Mouse (Mus musculus) neural tube, embryonic 15.5 days (tissue): ENCODE data around the gene Ralgps2. TPM values are rescaled to one million over a fixed set of nuclear protein-coding genes. Genes with fewer than 3 reads are reported as not detected.

ENCODE experiments used
- ATAC-seq: fragments of 200-750 bp; cut with Nextera tagmentation; 2 replicates; pipeline ENCODE4 v1.8.0; 2017; ENCODE audit warnings: mild to moderate bottlenecking, moderate TSS enrichment, moderate library complexity; ENCODE audit not compliant: low FRiP score
- H3K27ac ChIP-seq: fragments of 300-500 bp; sonication (generic); replicated peaks from 2 replicates; pipeline ENCODE4 v1.5.1; 2015; ENCODE audit warnings: mild to moderate bottlenecking, inconsistent platforms
- H3K27me3 ChIP-seq: fragments of 300-500 bp; sonication (generic); replicated peaks from 2 replicates; pipeline ENCODE4 v1.6.1; 2015; ENCODE audit warnings: inconsistent platforms
- H3K36me3 ChIP-seq: fragments of 300-500 bp; sonication (generic); 2 replicates; pipeline ENCODE4 v1.6.1; 2015; ENCODE audit warnings: inconsistent platforms
- H3K4me1 ChIP-seq: fragments of 300-500 bp; sonication (generic); 2 replicates; pipeline ENCODE4 v1.6.1; 2015; ENCODE audit warnings: inconsistent platforms
- H3K4me2 ChIP-seq: fragments of 300-500 bp; sonication (generic); 2 replicates; pipeline ENCODE4 v1.6.1; 2015; ENCODE audit warnings: inconsistent platforms, mild to moderate bottlenecking, moderate library complexity
- H3K4me3 ChIP-seq: fragments of 300-500 bp; sonication (generic); replicated peaks from 2 replicates; pipeline ENCODE4 v1.5.1; 2015; ENCODE audit warnings: mild to moderate bottlenecking, inconsistent platforms
- H3K9ac ChIP-seq: fragments of 300-500 bp; sonication (generic); replicated peaks from 2 replicates; pipeline ENCODE4 v1.6.1; 2015; ENCODE audit warnings: mild to moderate bottlenecking, inconsistent platforms
- H3K9me3 ChIP-seq: fragments of 300-500 bp; sonication (generic); replicated peaks from 2 replicates; pipeline ENCODE4 v1.6.1; 2016; ENCODE audit warnings: inconsistent platforms
- WGBS: fragments of 180-500 bp; shearing (Covaris S2); methylation state at CpG from one replicate; pipeline ENCODE4 v1.1.7; 2015; ENCODE audit warnings: mixed read lengths; 5-methylcytosine and 5-hydroxymethylcytosine counted together
- polyA plus RNA-seq: library from polyadenylated mRNA; unstranded; fragments of >200 nt; fragmentation: Nextera tagmentation; extraction: Ambion mirVana; gene quantifications from 2 replicates; pipeline ENCODE4 v1.2.1, GENCODE M21; 2015

Gene Ralgps2
- polyA plus RNA-seq: 77.6 and 88.0 TPM in 2 replicates

DNA sequence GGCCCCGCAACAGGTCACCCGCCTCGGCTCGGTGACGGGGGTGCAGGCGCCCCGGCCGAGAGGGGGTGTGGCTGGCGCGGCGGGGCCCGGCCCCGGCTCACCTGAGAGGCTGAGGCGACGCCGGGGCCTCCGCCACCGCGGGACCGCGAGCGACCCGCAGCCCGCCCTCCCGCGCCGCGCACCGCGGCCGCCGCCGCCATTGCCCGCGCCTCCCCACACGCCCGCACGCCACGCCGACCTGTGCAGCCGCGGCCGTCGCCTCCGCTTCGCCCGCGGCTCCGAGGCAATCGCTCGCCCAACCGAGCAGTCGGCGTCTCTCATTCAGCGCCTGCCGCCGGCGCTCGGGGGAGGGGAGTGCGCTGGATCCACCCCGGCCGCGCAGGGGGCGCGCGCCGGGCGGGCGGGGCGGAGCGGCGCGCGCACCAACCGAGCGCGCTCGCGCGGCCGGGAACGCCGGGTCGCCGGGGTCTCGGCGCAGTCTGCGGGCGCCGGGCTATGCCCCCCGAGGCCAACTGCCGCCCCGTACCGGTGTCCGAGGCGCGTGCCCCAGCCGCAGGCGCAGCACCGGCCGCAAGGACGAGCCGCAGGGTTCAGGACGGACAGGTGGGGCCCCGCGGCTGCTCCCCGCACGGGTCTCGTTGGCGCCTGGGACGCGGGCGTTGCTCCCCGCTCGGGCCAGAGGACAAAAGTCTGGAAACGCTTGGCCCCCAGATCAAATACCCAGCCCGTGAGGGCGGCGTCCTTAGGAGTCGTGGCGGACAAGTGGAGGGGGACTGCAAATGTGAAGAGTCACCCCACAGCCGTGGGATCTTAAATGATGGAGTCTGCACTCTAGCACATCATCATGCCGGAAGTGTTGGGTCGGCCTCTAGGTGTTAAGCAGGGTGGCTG lies at the start of gene Ralgps2:
Ralgps2 (minus strand) TSS at position 376 of the 891 bp plus-strand sequence.
- ATAC-seq: peak; percentile 90
- H3K4me3 ChIP-seq: peak within 1 kb of the TSS; percentile 97

GRCm38 (mm10) chr1:156987576-156987975 lies 48.1 kb upstream of the Ralgps2 start:
- Histone ChIP-seq H3K4me3 (no peak overlapping the region), H3K9ac (no peak overlapping the region), H3K27ac (no peak overlapping the region), H3K27me3 (no peaks in the 10 kb centered on the region), H3K9me3 (no peaks in the 10 kb centered on the region), H3K4me1 (peaks cover 27% of the 10 kb centered on the region), H3K4me2 (no peak overlapping the region), H3K36me3 (no peaks in the 10 kb centered on the region)
- no peak for ATAC-seq
- WGBS: 87% methylated on average over 3 of the region's 3 CpGs

More for the DNA sequence above, at the start of gene Ralgps2:
- WGBS: under 1% methylated on average over 87 of the region's 124 CpGs
- H3K27ac ChIP-seq: peak within 1 kb of the TSS; percentile 97
- no peaks in the 10 kb centered on the region for H3K36me3 ChIP-seq
- peaks cover 22% of the 10 kb centered on the region for H3K4me1 ChIP-seq
- H3K27me3 ChIP-seq: no peaks in the 10 kb centered on the region
- no peaks in the 10 kb centered on the region for H3K9me3 ChIP-seq
- peak within 1 kb of the TSS; percentile 74 for H3K4me2 ChIP-seq
- H3K9ac ChIP-seq: peak within 1 kb of the TSS; percentile 92

DNA sequence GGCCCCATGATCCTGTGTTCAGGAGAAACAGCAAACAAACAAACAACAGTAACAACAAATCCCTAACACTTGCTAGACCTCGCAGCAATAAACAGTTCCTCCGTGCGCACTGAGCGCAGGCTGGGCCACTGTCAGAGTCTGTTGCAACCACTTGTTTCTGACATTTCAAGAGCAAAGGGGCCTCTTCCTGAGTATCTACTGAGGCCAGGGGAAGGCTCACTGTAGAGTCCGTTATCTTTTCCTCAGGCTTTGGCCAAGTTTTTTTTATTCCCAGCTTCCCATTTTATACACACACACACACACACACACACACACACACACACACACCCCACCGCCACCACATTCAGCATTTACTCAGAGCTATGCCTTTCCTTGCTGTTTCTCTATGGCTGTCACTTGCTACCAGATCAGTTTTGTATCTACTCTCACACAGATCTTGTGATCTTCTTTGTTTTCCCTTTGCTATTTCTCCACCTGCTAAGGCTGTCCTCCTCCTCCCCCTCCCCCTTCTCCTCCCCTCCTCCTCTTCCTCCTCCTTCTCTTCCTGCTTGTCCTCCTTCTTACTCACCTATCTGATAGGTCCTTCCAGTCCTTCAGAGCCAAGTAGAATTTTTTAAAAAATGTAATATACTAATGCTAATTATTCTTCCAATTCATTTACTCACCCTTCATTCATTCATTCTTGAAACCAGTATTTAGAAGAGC lies 47.4 kb upstream of the Ralgps2 start:
- Histone ChIP-seq H3K27me3 (no peaks in the 10 kb centered on the region), H3K9ac (no peak overlapping the region), H3K27ac (no peak overlapping the region), H3K36me3 (no peaks in the 10 kb centered on the region), H3K4me1 (peaks cover 21% of the 10 kb centered on the region), H3K9me3 (no peaks in the 10 kb centered on the region), H3K4me2 (no peak overlapping the region), H3K4me3 (no peak overlapping the region)
- no peak for ATAC-seq
- 82% methylated on average over 6 of the region's 6 CpGs for WGBS

GRCm38 (mm10) chr1:156985657-156986640 lies 46.5 kb upstream of the Ralgps2 start:
- Histone ChIP-seq H3K9ac (no peak overlapping the region), H3K4me3 (no peak overlapping the region), H3K4me1 (peaks cover 21% of the 10 kb centered on the region), H3K27me3 (no peaks in the 10 kb centered on the region), H3K9me3 (no peaks in the 10 kb centered on the region), H3K36me3 (no peaks in the 10 kb centered on the region), H3K4me2 (no peak overlapping the region), H3K27ac (no peak overlapping the region)
- WGBS: 61% methylated on average over 6 of the region's 6 CpGs
- no peak for ATAC-seq

- WGBS: 70% methylated on average over 14 of the region's 14 CpGs
- Histone ChIP-seq H3K4me1 (0 out of 2 replicates have a peak, but pooled peaks cover 3% of the 10 kb centered on the region), H3K27ac (no peak overlapping the region), H3K4me3 (no peak overlapping the region), H3K4me2 (no peak overlapping the region), H3K9me3 (no peaks in the 10 kb centered on the region), H3K27me3 (no peaks in the 10 kb centered on the region), H3K9ac (no peak overlapping the region), H3K36me3 (no peaks in the 10 kb centered on the region)
- ATAC-seq: no peak
Observed at GRCm38 (mm10) chr1:156983009-156983870, 43.8 kb upstream of the Ralgps2 start.

DNA sequence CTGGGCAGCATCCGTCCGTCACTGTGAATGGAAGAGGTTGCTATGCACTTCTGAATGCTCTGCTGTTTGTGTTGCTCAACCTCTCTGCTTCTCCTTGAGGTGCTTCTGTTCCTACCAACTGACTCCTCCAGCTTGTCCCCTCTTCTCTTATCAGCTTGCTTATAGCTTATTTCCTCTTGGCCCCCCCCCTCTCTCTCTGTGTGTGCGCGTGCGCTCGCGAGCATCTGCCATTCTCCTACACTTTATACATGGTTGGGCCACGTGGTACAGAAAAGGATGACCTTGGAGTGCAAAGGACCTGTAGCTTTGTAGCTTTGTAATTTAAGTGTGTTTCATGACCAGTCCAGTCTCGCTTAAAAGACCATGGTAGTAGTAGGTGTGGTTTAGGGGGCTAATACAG lies 42.5 kb upstream of the Ralgps2 start:
- 0 out of 2 replicates have a peak, but pooled peaks have one; percentile 17 for ATAC-seq
- WGBS: 77% methylated on average over 9 of the region's 9 CpGs

GRCm38 (mm10) chr1:156979722-156980121 lies 40.3 kb upstream of the Ralgps2 start:
- 80% methylated on average over 4 of the region's 4 CpGs for WGBS
- 0 out of 2 replicates have a peak, but pooled peaks cover 3% of the 10 kb centered on the region for H3K4me1 ChIP-seq

More for the DNA sequence above, 42.5 kb upstream of the Ralgps2 start:
- H3K9ac ChIP-seq: no peak overlapping the region
- no peak overlapping the region for H3K4me2 ChIP-seq
- no peak overlapping the region for H3K27ac ChIP-seq
- no peaks in the 10 kb centered on the region for H3K27me3 ChIP-seq
- H3K9me3 ChIP-seq: no peaks in the 10 kb centered on the region
- H3K36me3 ChIP-seq: no peaks in the 10 kb centered on the region
- H3K4me1 ChIP-seq: 0 out of 2 replicates have a peak, but pooled peaks cover 3% of the 10 kb centered on the region
- no peak overlapping the region for H3K4me3 ChIP-seq

DNA sequence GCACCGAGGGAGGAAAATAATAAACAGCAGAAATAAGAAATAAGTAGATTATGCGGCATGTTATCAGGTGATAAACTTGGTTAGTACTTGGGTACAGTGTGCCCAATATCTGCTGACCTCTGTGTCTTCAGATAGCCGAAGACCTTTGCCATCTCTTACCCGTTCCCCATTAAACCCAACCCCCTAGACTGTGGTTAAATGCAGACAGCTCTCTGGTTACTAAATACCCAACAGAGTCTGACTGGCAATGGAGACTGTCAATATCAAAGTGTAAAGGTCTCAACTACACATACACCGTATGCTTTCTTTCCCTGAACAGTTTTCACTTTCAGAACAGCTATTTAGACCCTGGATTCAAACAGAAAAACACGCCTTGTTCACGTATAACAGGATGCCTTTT lies 39.2 kb upstream of the Ralgps2 start:
- H3K36me3 ChIP-seq: no peaks in the 10 kb centered on the region
- H3K27ac ChIP-seq: no peak overlapping the region
- no peak overlapping the region for H3K4me3 ChIP-seq
- 0 out of 2 replicates have a peak, but pooled peaks cover 3% of the 10 kb centered on the region for H3K4me1 ChIP-seq
- 91% methylated on average over 7 of the region's 7 CpGs for WGBS
- H3K27me3 ChIP-seq: no peaks in the 10 kb centered on the region
- no peak overlapping the region for H3K9ac ChIP-seq
- no peak for ATAC-seq
- H3K9me3 ChIP-seq: no peaks in the 10 kb centered on the region
- H3K4me2 ChIP-seq: no peak overlapping the region

More at GRCm38 (mm10) chr1:156979722-156980121, 40.3 kb upstream of the Ralgps2 start:
- Histone ChIP-seq H3K9me3 (no peaks in the 10 kb centered on the region), H3K4me3 (no peak overlapping the region), H3K27me3 (no peaks in the 10 kb centered on the region), H3K9ac (no peak overlapping the region), H3K27ac (no peak overlapping the region), H3K4me2 (no peak overlapping the region), H3K36me3 (no peaks in the 10 kb centered on the region)
- no peak for ATAC-seq

GRCm38 (mm10) chr1:156973857-156974256 lies 34.4 kb upstream of the Ralgps2 start:
- 79% methylated on average over 6 of the region's 6 CpGs for WGBS
- Histone ChIP-seq H3K4me3 (no peak overlapping the region), H3K4me1 (no peaks in the 10 kb centered on the region), H3K27me3 (no peaks in the 10 kb centered on the region), H3K27ac (no peak overlapping the region), H3K9me3 (no peaks in the 10 kb centered on the region), H3K4me2 (no peak overlapping the region), H3K36me3 (no peaks in the 10 kb centered on the region), H3K9ac (no peak overlapping the region)
- ATAC-seq: no peak

- 91% methylated on average over 4 of the region's 4 CpGs for WGBS
- H3K27me3 ChIP-seq: no peaks in the 10 kb centered on the region
- H3K27ac ChIP-seq: no peak overlapping the region
- no peaks in the 10 kb centered on the region for H3K4me1 ChIP-seq
- no peak overlapping the region for H3K4me2 ChIP-seq
- no peaks in the 10 kb centered on the region for H3K36me3 ChIP-seq
- H3K9me3 ChIP-seq: no peaks in the 10 kb centered on the region
- H3K9ac ChIP-seq: no peak overlapping the region
- no peak for ATAC-seq
- H3K4me3 ChIP-seq: no peak overlapping the region
Observed at GRCm38 (mm10) chr1:156972391-156972790, 33.0 kb upstream of the Ralgps2 start.
